ENCODE assay signal across 8 mouse cellular contexts in the genomic region with DNA sequence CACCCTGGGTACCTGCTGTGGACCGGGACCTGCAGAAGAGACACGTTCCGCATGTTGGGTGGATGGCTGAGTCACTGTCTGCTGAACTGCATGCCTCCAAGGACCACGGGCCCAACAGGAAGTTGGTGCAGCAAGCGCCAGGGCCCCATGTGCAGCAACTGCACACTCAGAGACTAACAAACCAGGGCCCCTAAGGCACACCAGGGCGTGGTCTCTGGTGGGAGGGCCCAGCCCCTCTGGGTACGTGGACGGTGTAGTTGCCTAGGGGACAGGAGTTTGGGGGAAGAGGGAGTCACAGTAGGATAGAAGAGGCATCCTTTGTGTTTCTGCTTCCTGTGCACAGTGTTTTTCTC. TPM values are rescaled to one million over a fixed set of nuclear protein-coding genes. Genes with fewer than 3 reads are reported as not detected.
A peak's percentile ranks its signal among the peaks of the same experiment; 100 is the strongest.
DNase-seq lines count a peak whose midpoint lies in the region; ATAC-seq lines count a peak whose summit lies in the region.

No protein-coding gene starts in this region.

- 71% methylated on average over 8 of the region's 8 CpGs for WGBS in hindbrain, embryonic 10.5 days
- 67% methylated on average over 8 of the region's 8 CpGs for WGBS in hindbrain, embryonic 13.5 days
- WGBS in kidney, embryonic 15.5 days = 62% methylated on average over 8 of the region's 8 CpGs

- H3K9me3 ChIP-seq in hindbrain, embryonic 10.5 days = no peaks in the 10 kb centered on the region
- H3K9me3 ChIP-seq in hindbrain, embryonic 13.5 days = no peaks in the 10 kb centered on the region
- no peaks in the 10 kb centered on the region for H3K9me3 ChIP-seq in kidney, embryonic 15.5 days (replicated peaks)

- no peak overlapping the region for H3K9ac ChIP-seq in hindbrain, embryonic 13.5 days
- H3K9ac ChIP-seq in kidney, embryonic 15.5 days = no peak overlapping the region

- peaks cover 19% of the 10 kb centered on the region for H3K4me1 ChIP-seq in hindbrain, embryonic 10.5 days (replicated peaks)
- H3K4me1 ChIP-seq in hindbrain, embryonic 13.5 days (replicated peaks) = peaks cover 21% of the 10 kb centered on the region
- H3K4me1 ChIP-seq in kidney, embryonic 15.5 days = no peaks in the 10 kb centered on the region

- no peak overlapping the region for H3K4me2 ChIP-seq in hindbrain, embryonic 13.5 days
- no peak overlapping the region for H3K4me2 ChIP-seq in kidney, embryonic 15.5 days

- no peaks in the 10 kb centered on the region for H3K36me3 ChIP-seq in hindbrain, embryonic 10.5 days
- no peaks in the 10 kb centered on the region for H3K36me3 ChIP-seq in hindbrain, embryonic 13.5 days
- no peaks in the 10 kb centered on the region for H3K36me3 ChIP-seq in kidney, embryonic 15.5 days

- no peak overlapping the region for H3K4me3 ChIP-seq in hindbrain, embryonic 10.5 days
- H3K4me3 ChIP-seq in hindbrain, embryonic 13.5 days = no peak overlapping the region
- H3K4me3 ChIP-seq in kidney, embryonic 15.5 days (replicated peaks) = no peak overlapping the region

- H3K27me3 ChIP-seq in hindbrain, embryonic 10.5 days (ENCODE audit: insufficient read depth, poor library complexity, severe bottlenecking) = no peaks in the 10 kb centered on the region
- no peaks in the 10 kb centered on the region for H3K27me3 ChIP-seq in hindbrain, embryonic 13.5 days
- H3K27me3 ChIP-seq in kidney, embryonic 15.5 days = no peaks in the 10 kb centered on the region

- ATAC-seq in hindbrain, embryonic 13.5 days (ENCODE audit: low FRiP score) = no peak
- ATAC-seq in common myeloid progenitor, adult 5-6 weeks (replicated peaks; ENCODE audit: low read depth, poor library complexity, severe bottlenecking) = peak; percentile 90
- no peak for ATAC-seq in kidney, embryonic 15.5 days (replicated peaks; ENCODE audit: low FRiP score)

- no peak for DNase-seq in hindbrain, embryonic 10.5 days (ENCODE audit: low spot score)
- DNase-seq in lung, postnatal 4 days = peak; percentile 58 to 67
- DNase-seq in thymus, postnatal 0 days (ENCODE audit: low spot score) = peak; percentile 89
- DNase-seq in cerebellum, postnatal 36 days = no peak
- no peak for DNase-seq in left cerebral cortex, adult 9 months (ENCODE audit: low spot score in 2 of 2)

- H3K27ac ChIP-seq in hindbrain, embryonic 10.5 days = peak overlapping the region; percentile 53
- H3K27ac ChIP-seq in hindbrain, embryonic 13.5 days = no peak overlapping the region
- H3K27ac ChIP-seq in kidney, embryonic 15.5 days = no peak overlapping the region

RNA-seq across cellular contexts. Expression of a gene that starts 27.9 kb away (rescaled TPM):
- polyA plus RNA-seq in hindbrain, embryonic 10.5 days (2016; fragmentation: Nextera tagmentation; extraction: Ambion mirVana) = 7.3 and 9.9 TPM in 2 replicates
- 5.3 and 6.6 TPM in 2 replicates for polyA plus RNA-seq in hindbrain, embryonic 13.5 days (2015; fragmentation: Nextera tagmentation; extraction: Ambion mirVana)
- total RNA-seq in common myeloid progenitor, adult 5-6 weeks (2017) = 0.41 TPM in 1 of 2 replicates, not detected in the other
- 0.96 and 1.3 TPM in 2 replicates for polyA plus RNA-seq in thymus, postnatal 0 days (2015; fragmentation: Nextera tagmentation; extraction: Ambion mirVana)
- 4.1 and 4.9 TPM in 2 replicates for polyA plus RNA-seq in kidney, embryonic 15.5 days (2015; fragmentation: Nextera tagmentation; extraction: Ambion mirVana)

RNA-seq across cellular contexts. Expression of a gene that starts 29.0 kb away (rescaled TPM):
- 11.6 and 16.0 TPM in 2 replicates for polyA plus RNA-seq in hindbrain, embryonic 10.5 days (2016; fragmentation: Nextera tagmentation; extraction: Ambion mirVana)
- 21.3 and 26.2 TPM in 2 replicates for polyA plus RNA-seq in hindbrain, embryonic 13.5 days (2015; fragmentation: Nextera tagmentation; extraction: Ambion mirVana)
- total RNA-seq in common myeloid progenitor, adult 5-6 weeks (2017) = 59.8 and 61.7 TPM in 2 replicates
- polyA plus RNA-seq in thymus, postnatal 0 days (2015; fragmentation: Nextera tagmentation; extraction: Ambion mirVana) = 75.7 and 83.1 TPM in 2 replicates
- 5.9 and 6.3 TPM in 2 replicates for polyA plus RNA-seq in kidney, embryonic 15.5 days (2015; fragmentation: Nextera tagmentation; extraction: Ambion mirVana)

Comparison
In these comparisons a context has a peak if more than half of its experiments do, and no peak if none do; other contexts are left out.
1. DNase-seq: peak in lung, postnatal 4 days (2 of 2) and thymus, postnatal 0 days (single experiment); none in hindbrain, embryonic 10.5 days (single experiment), cerebellum, postnatal 36 days (0 of 2) and left cerebral cortex, adult 9 months (0 of 2).